Mouse (Mus musculus) induced T-regulatory cell, adult 2 months (primary cell): ENCODE data around the gene Allc.

Experiments
- DNase-seq: peaks from one replicate; pipeline ENCODE4 v3.0.0-alpha.2; 2012; ENCODE audit warnings: low read depth

Allc gene

GRCm38 (mm10) chr12:28582423-28582822 lies at the start of gene Allc:
TSS of gene Allc (minus strand) at chr12:28582523.
- no peak for DNase-seq

GRCm38 (mm10) chr12:28628436-28628835 lies 46.1 kb upstream of the Allc start:
- DNase-seq, result no peak

GRCm38 (mm10) chr12:28627092-28627491 lies 44.8 kb upstream of the Allc start:
- no peak for DNase-seq

GRCm38 (mm10) chr12:28625407-28625806 lies 43.1 kb upstream of the Allc start:
- no peak for DNase-seq

- DNase-seq, result no peak
Measured at GRCm38 (mm10) chr12:28624251-28624650, 41.9 kb upstream of the Allc start.

- no peak for DNase-seq
Measured at GRCm38 (mm10) chr12:28623195-28623594, 40.9 kb upstream of the Allc start, which contains the start of gene Colec11. TSS of gene Colec11 (minus strand) at chr12:28623377.

GRCm38 (mm10) chr12:28622641-28623040 lies 40.3 kb upstream of the Allc start:
- no peak for DNase-seq

- DNase-seq, result no peak
Measured at GRCm38 (mm10) chr12:28622167-28622532, 39.8 kb upstream of the Allc start.

- DNase-seq, result no peak
Measured at GRCm38 (mm10) chr12:28621451-28622166, 39.3 kb upstream of the Allc start.

- no peak for DNase-seq
Measured at GRCm38 (mm10) chr12:28617297-28617696, 35.0 kb upstream of the Allc start.

- DNase-seq, result no peak
Measured at GRCm38 (mm10) chr12:28614401-28614800, 32.1 kb upstream of the Allc start.

GRCm38 (mm10) chr12:28612391-28612790 lies 30.1 kb upstream of the Allc start:
- no peak for DNase-seq

- no peak for DNase-seq
Measured at GRCm38 (mm10) chr12:28607546-28608305, 25.4 kb upstream of the Allc start.

GRCm38 (mm10) chr12:28603494-28603893 lies 21.2 kb upstream of the Allc start:
- no peak for DNase-seq

GRCm38 (mm10) chr12:28602259-28602658 lies 19.9 kb upstream of the Allc start:
- DNase-seq, result no peak

GRCm38 (mm10) chr12:28598526-28598991 lies 16.2 kb upstream of the Allc start:
- DNase-seq, result no peak

- no peak for DNase-seq
Measured at GRCm38 (mm10) chr12:28598110-28598509, 15.8 kb upstream of the Allc start.

GRCm38 (mm10) chr12:28597699-28598098 lies 15.4 kb upstream of the Allc start:
- no peak for DNase-seq

- no peak for DNase-seq
Measured at GRCm38 (mm10) chr12:28596851-28597250, 14.5 kb upstream of the Allc start.

- no peak for DNase-seq
Measured at GRCm38 (mm10) chr12:28590428-28590827, 8.1 kb upstream of the Allc start.

GRCm38 (mm10) chr12:28589090-28589868 lies 7.0 kb upstream of the Allc start:
- peak; percentile 71 for DNase-seq

GRCm38 (mm10) chr12:28587949-28588348 lies 5.6 kb upstream of the Allc start:
- no peak for DNase-seq

- DNase-seq, result no peak
Measured at GRCm38 (mm10) chr12:28584036-28584435, 1.7 kb upstream of the Allc start.
